In the genomic region with DNA sequence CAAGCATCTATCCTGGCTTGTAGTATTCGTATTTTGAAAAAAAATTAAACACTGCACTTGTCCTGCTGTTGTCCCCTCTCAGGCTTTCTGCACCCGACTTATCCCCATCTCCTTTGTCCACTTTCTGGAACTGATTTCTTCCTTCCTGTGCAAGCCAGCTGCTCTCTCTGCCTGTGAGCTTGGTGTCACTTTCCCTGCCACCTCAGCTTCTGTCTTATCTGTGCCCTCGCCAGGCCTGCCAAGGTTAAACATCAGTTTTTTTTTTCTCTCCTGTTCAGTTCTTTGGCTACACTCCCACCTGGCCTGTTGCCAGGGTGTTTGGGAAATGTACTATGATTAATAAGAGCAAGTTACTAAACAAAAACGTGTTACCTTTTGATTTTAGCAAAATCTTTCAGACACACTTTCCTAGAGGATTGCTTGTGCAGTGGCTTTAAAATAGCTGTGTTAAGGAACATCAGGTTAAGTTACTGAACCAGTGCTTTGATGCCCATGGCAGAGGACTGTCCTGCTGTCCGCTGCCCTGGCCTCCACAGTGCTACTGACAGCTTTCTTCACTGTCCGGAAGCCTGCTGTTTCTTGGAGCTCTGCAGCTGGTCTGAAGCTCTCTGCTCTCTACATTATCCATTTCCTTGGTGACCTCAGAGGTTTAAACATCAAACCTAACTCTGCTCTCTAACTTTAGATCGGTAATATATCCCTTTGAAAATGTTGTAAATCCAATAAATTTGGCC, we compare ENCODE assay signal across 8 mouse cellular contexts. TPM values are rescaled to one million over a fixed set of nuclear protein-coding genes. Genes with fewer than 3 reads are reported as not detected.
A peak's percentile ranks its signal among the peaks of the same experiment; 100 is the strongest.
DNase-seq lines count a peak whose midpoint lies in the region; ATAC-seq lines count a peak whose summit lies in the region.

No protein-coding gene starts in this region.

- peak; percentile 9 for DNase-seq in urinary bladder, postnatal 25 days (ENCODE audit: low spot score)
- DNase-seq in urinary bladder, adult 2 months (ENCODE audit: low spot score), result no peak
- peak; percentile 79 to 90 for DNase-seq in cerebellum, postnatal 14 days
- DNase-seq in heart, postnatal 25 days (ENCODE audit: low spot score), result peak; percentile 37
- no peak for DNase-seq in spleen, postnatal 14 days (ENCODE audit: low spot score in 2 of 2)
- DNase-seq in embryo, embryonic 11 days, result no peak

- intact Hi-C loops in heart, postnatal 25 days (cut with DNase I), result no loop called here

- ATAC-seq in megakaryocyte progenitor cell, adult 5-6 weeks (replicated peaks; ENCODE audit: poor library complexity), result peak; percentile 60
- no peak for ATAC-seq in erythroid progenitor cell, adult 5-6 weeks (replicated peaks; ENCODE audit: low FRiP score, poor library complexity, severe bottlenecking)

RNA-seq across cellular contexts. Expression of gene Mab21l1, which starts 11.7 kb away (rescaled TPM):
- 0.50 and 0.53 TPM in 2 replicates for polyA plus RNA-seq in urinary bladder, adult 2 months (2012; rRNA removed)
- not detected for total RNA-seq in heart, postnatal 25 days (2021)
- not detected in 2 replicates for total RNA-seq in megakaryocyte progenitor cell, adult 5-6 weeks (2015)
- total RNA-seq in megakaryocyte progenitor cell, adult 5-6 weeks (2017), result not detected in 2 replicates
- not detected in 2 replicates for total RNA-seq in erythroid progenitor cell, adult 5-6 weeks (2015; ENCODE audit: low replicate concordance)
- total RNA-seq in erythroid progenitor cell, adult 5-6 weeks (2017; ENCODE audit: low replicate concordance), result not detected in 2 replicates

Comparison
In these comparisons a context has a peak if more than half of its experiments do, and no peak if none do; other contexts are left out.
1. DNase-seq: peak in urinary bladder, postnatal 25 days (single experiment), cerebellum, postnatal 14 days (2 of 2) and heart, postnatal 25 days (single experiment); none in urinary bladder, adult 2 months (single experiment), spleen, postnatal 14 days (0 of 2) and embryo, embryonic 11 days (single experiment).